Mouse (Mus musculus) bone marrow, adult 2 months (tissue): Measurements from ENCODE around the gene Espl1. TPM values are rescaled to one million over a fixed set of nuclear protein-coding genes. Genes with fewer than 3 reads are reported as not detected.

Experiments used
- H3K27ac ChIP-seq: fragments of 200-500 bp; 2 replicates; pipeline ENCODE4 v1.5.1; 2012; ENCODE audit warnings: low read depth, mild to moderate bottlenecking, control low read depth, inconsistent platforms, low read length; ENCODE audit not compliant: control insufficient read depth, poor library complexity, insufficient read depth
- H3K4me1 ChIP-seq: fragments of 200-500 bp; 2 replicates; pipeline ENCODE4 v1.6.1; 2011; ENCODE audit warnings: low read length; ENCODE audit not compliant: control insufficient read depth, insufficient read depth
- H3K4me3 ChIP-seq: fragments of 200-500 bp; replicated peaks from 2 replicates; pipeline ENCODE3; 2011; ENCODE audit warnings: mild to moderate bottlenecking, low read depth, low read length, control low read depth; ENCODE audit not compliant: control insufficient read depth
- CTCF ChIP-seq: fragments of 200-500 bp; IDR thresholded peaks from 2 replicates; pipeline ENCODE4 v1.5.1; 2011; ENCODE audit warnings: low read length, control low read depth; ENCODE audit not compliant: control insufficient read depth, insufficient read depth
- POLR2A ChIP-seq: fragments of 200-500 bp; IDR thresholded peaks from 2 replicates; pipeline ENCODE4 v1.6.1; 2011; ENCODE audit warnings: low read depth, mild to moderate bottlenecking, control low read depth, low read length, borderline replicate concordance; ENCODE audit not compliant: control insufficient read depth
- WGBS: fragments of 180-500 bp; shearing (Covaris S2); methylation state at CpG from one replicate; pipeline ENCODE4 v1.1.7; 2018; 5-methylcytosine and 5-hydroxymethylcytosine counted together
- polyA plus RNA-seq: library from polyadenylated mRNA; stranded (reverse); fragments of >200 nt; gene quantifications from 2 replicates; pipeline ENCODE4 v1.2.4, GENCODE M21; 2011; ENCODE audit warnings: low replicate concordance; ENCODE audit not compliant: missing spikeins, insufficient read depth, insufficient read length

Gene Espl1
- 22.9 and 39.8 TPM in 2 replicates for polyA plus RNA-seq

DNA sequence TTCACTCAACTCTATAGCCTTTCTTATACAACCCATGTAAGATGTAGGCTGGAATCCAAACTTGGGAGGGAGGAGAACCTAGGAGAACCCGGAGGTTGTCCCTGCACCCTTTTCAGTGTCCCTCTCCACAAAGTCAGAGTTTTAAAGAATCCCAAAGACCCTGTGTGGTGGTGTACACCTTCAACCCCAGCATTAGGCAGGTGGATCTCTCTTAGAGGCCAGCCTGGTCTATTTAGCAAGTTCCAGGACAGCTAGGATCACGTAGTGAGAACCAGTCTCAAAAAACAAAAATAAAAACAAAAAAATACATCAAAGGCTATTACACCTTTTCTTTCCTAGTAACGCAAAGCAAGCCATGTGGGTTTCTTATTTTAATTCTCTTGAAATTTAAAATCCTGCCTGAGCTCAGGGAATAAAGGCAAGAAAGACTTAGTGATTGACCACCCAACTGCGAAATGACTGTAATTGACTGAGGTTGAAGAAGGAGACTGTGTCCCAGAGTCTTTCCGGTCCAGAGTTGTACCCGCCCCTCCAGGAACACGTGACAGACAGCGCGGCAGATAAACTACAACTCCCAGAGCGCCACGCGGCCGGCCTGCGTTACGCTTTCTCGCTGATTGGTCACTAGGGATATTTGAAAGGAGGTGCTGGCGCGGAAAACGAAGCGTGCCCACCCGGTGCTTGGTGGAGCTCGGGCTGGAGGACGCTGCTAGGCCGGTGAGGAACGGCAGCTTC is at the start of gene Espl1:
TSS of gene Espl1 (plus strand) at position 634 of the 735 bp plus-strand sequence.
- TF ChIP-seq POLR2A = peak; percentile 84; the same call in 1 of the 2 replicates
- TF ChIP-seq CTCF = no peak
- 0 out of 2 replicates have a peak within 1 kb of the TSS, but pooled peaks have one; percentile 26 for H3K27ac ChIP-seq
- 4% methylated on average over 25 of the region's 25 CpGs for WGBS
- peak within 1 kb of the TSS; percentile 94 for H3K4me3 ChIP-seq
- H3K4me1 ChIP-seq = no peaks in the 10 kb centered on the region

DNA sequence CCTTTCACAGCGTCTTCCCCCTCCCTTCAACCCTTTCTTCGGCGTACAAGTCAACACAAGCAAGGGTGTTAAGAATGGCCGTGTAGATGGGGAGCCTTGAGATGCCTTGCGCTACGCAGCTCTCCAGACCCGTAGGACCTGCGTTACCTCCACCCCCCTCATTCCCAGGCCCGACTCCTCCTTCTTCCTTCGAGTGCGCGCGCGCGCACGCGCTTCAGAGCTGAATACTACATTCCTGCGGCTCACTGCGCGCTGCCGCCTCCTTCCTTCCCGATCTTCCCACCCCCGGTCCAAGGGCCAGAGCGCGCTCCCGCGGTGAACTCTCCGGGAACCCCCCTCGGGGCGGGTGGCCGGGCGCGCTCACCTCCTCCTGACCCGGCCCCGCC is 49.2 kb upstream of the Espl1 start:
- H3K4me1 ChIP-seq = peaks cover 1% of the 10 kb centered on the region; the same call in 1 of the 2 replicates

DNA sequence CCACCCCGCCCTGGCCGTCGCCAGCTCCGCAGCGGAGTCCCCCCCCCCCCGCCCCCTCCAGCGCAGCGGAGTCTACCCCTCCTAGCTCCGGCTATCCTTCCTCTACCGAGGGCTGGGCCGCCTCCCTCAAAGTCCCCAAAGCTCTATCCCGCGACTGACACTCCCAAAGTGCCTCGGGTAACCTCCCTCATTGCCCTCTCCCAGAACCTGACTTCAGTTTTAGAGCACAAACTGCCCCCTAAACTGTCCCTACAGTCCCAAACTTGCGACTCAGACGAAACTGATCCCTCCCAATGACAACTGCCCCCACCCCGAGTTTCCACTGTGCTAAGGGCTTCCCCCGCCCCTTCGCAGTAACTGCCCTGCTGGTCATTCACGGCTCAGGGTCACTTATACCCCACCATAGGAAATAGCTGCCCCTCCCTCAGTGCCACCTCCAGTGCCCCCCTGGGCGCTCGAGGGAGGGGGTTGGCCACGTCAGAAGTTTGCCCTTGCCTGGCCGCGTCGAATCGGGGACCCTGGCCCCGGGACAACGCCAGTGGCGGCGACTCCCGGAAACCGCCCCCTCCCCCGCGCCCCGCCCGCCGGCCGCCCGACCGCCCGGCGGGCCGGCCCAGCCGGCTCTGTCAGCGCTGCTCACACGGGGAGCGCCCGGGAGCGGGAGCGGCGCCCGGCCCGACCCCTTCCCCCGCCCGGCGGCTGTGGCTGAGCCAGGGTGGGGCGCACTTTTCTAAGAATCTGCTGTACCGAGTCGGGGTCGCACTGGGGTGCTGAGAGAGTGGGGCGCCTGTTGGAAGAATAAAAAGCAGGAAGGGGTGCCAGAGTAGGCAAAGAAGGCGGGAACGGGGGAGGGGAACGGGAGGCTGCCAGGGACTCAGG is 48.6 kb upstream of the Espl1 start:
- under 1% methylated on average over 58 of the region's 65 CpGs for WGBS
- peaks cover 1% of the 10 kb centered on the region; the same call in 1 of the 2 replicates for H3K4me1 ChIP-seq
- H3K27ac ChIP-seq = peak overlapping the region; percentile 91
- peak overlapping the region; percentile 67 for H3K4me3 ChIP-seq
- TF ChIP-seq CTCF (no peak), POLR2A (0 out of 2 replicates have a peak, but pooled peaks have one; percentile 7)

More for the DNA sequence above, 49.2 kb upstream of the Espl1 start:
- H3K4me3 ChIP-seq = peak overlapping the region; percentile 85
- no peak for TF ChIP-seq CTCF
- TF ChIP-seq POLR2A = peak; percentile 40; the same call in 1 of the 2 replicates
- peak overlapping the region; percentile 81 for H3K27ac ChIP-seq
- under 1% methylated on average over 32 of the region's 35 CpGs for WGBS

DNA sequence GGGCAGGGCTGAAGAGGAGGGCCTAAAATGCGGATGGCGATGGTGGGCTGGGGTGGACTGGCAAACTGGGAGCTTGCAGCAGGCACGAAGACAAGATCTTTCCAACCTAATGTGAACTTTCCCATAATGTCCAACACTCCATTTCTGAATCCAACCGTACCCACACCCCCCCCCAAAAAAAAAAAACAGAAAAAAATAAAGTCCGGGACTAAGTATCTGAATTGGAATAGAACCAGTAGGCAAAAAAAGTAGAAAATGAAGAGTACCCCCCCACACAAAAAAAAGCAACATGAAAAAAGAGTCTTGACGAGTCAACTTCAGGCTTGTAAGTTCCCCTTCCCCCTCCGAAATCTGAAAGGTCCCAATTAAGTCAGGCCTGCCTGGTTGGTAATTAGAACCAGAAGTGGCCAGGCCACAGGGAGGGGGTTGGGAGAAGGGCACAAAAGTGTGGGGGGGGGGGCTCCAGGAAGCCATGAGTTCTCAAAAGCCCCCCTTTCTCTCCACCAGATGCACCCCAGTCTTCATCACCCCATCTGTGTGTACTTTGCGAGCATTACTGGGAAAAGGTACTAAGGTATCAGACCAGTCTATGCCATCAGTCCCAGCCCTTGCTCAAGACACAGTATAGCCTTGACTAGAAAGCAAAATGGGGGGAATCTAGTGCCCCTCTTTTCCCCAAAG is 47.8 kb upstream of the Espl1 start:
- H3K4me1 ChIP-seq = peaks cover 1% of the 10 kb centered on the region; the same call in 1 of the 2 replicates
- 12% methylated on average over 8 of the region's 8 CpGs for WGBS
- peak overlapping the region; percentile 35 for H3K4me3 ChIP-seq
- peak overlapping the region; percentile 91; the same call in 1 of the 2 replicates for H3K27ac ChIP-seq
- TF ChIP-seq POLR2A (no peak), CTCF (no peak)

DNA sequence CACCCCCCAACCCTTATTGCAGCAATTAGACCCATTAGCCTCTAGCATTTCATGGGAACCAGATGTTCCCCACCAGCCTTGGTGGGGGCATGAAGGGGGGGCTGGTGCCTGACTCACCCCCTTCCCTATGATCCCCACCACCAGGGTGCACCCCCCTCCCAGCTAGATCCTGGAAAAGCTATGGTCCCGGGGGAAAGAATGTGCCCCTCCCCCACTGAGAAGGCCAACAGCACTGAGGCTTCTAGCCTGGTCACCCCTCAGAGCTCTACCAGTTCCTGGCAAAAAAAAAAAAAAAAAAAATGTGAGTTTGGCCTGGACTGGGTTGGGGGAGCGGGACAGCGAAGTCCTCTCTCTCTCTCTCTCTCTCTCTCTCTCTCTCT is 47.3 kb upstream of the Espl1 start:
- 35% methylated on average over 3 of the region's 3 CpGs for WGBS
- Histone ChIP-seq H3K4me3 (no peak overlapping the region), H3K27ac (no peak overlapping the region), H3K4me1 (peaks cover 1% of the 10 kb centered on the region; the same call in 1 of the 2 replicates)
- TF ChIP-seq POLR2A (no peak), CTCF (no peak)

DNA sequence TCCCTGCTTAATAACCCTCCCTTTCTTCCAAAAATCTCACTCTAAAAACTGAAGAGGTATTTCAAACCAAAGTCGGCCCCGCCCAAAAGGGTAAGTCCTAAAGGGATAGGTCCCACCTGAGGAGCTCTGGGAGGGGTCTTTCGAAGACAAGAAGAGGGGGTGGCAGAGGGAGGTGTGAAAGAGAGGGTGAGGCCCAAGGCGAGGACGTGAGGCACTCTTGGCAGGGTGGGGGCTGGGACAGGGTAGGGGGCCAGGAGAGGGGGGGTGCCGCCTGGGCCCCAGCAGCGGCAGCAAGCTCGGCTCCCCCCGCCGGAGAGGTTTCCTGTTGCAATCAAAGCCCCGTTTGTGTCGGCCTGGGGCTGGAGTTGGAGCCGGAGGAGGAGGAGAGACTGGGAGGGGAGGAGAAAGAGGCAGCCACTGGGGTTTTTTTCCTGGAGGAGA is 46.8 kb upstream of the Espl1 start:
- 12% methylated on average over 13 of the region's 13 CpGs for WGBS
- no peak overlapping the region for H3K27ac ChIP-seq
- TF ChIP-seq POLR2A (no peak), CTCF (no peak)
- no peaks in the 10 kb centered on the region; the same call in 1 of the 2 replicates for H3K4me1 ChIP-seq
- H3K4me3 ChIP-seq = no peak overlapping the region

DNA sequence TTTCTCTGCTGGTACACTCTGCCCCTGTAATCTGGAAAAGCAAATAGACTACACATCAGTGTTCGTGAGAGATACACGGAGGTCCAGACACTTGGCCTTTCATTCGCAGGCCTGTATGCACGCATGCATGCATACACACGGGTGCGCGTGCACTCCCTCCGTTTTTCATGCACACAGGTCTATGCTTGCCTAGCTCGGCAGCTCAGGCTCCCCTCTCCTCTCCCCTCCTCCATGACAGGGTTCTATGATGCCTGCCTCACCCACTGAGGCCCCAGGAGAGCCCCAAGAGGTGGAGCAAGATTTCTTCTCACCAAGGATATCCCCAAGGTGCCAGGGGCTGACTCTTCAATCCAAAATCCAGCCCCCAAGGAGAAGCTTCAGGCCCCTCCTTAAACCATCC is 46.1 kb upstream of the Espl1 start:
- 80% methylated on average over 9 of the region's 9 CpGs for WGBS
- no peak overlapping the region for H3K27ac ChIP-seq
- no peaks in the 10 kb centered on the region; the same call in 1 of the 2 replicates for H3K4me1 ChIP-seq
- no peak overlapping the region for H3K4me3 ChIP-seq
- TF ChIP-seq POLR2A (no peak), CTCF (no peak)
